Mouse (Mus musculus) forebrain, embryonic 14.5 days (tissue): ENCODE measurements at regions not wholly inside any gene's neighbourhood (a gene's known extent, or its start where the extent isn't known, plus 50 kb on each side); places are given as distances from the start of the nearest gene placed in this dataset.
"Not testable (repeated sequence)": the region's sequence is repeated elsewhere in the genome, so short reads cannot be mapped to it uniquely, and the experiment has no call there.

Experiments used
- ATAC-seq: fragments of 200-750 bp; cut with Nextera tagmentation; 2 replicates; pipeline ENCODE4 v1.8.0; 2017; ENCODE audit warnings: mild to moderate bottlenecking, moderate library complexity
- DNase-seq: peaks from one replicate; pipeline ENCODE4 v3.0.0-alpha.2; 2015; ENCODE audit warnings: low spot score
- H3K27ac ChIP-seq: fragments of 300-500 bp; sonication (generic); 2 replicates; pipeline ENCODE4 v1.5.1; 2014; ENCODE audit warnings: low read depth, mild to moderate bottlenecking, control low read depth, low read length, moderate library complexity
- H3K27me3 ChIP-seq: fragments of 300-500 bp; sonication (generic); replicated peaks from 2 replicates; pipeline ENCODE4 v1.6.1; 2014; ENCODE audit warnings: low read length, control low read depth, mixed read lengths; ENCODE audit not compliant: control insufficient read depth, insufficient read depth
- H3K36me3 ChIP-seq: fragments of 300-500 bp; sonication (generic); 2 replicates; pipeline ENCODE4 v1.6.1; 2014; ENCODE audit warnings: low read length, control low read depth; ENCODE audit not compliant: control insufficient read depth, insufficient read depth
- H3K4me1 ChIP-seq: fragments of 300-500 bp; sonication (generic); 2 replicates; pipeline ENCODE4 v1.6.1; 2014; ENCODE audit warnings: antibody characterized with exemption, low read length, control low read depth; ENCODE audit not compliant: control insufficient read depth, insufficient read depth
- H3K4me2 ChIP-seq: fragments of 300-500 bp; sonication (generic); 2 replicates; pipeline ENCODE4 v1.6.1; 2014; ENCODE audit warnings: mild to moderate bottlenecking, control low read depth, low read length
- H3K4me3 ChIP-seq: fragments of 300-500 bp; sonication (generic); 2 replicates; pipeline ENCODE4 v1.5.1; 2014; ENCODE audit warnings: low read depth, low read length, control low read depth
- H3K9ac ChIP-seq: fragments of 300-500 bp; sonication (generic); 2 replicates; pipeline ENCODE4 v1.6.1; 2014; ENCODE audit warnings: mild to moderate bottlenecking, low read length, control low read depth, moderate library complexity
- H3K9me3 ChIP-seq: fragments of 300-500 bp; sonication (generic); replicated peaks from 2 replicates; pipeline ENCODE4 v1.6.1; 2016; ENCODE audit warnings: low read length, control low read depth, mixed read lengths; ENCODE audit not compliant: control insufficient read depth
- WGBS: fragments of 180-500 bp; shearing (Covaris S2); extraction: QIAGEN DNeasy Blood & Tissue Kit; methylation state at CpG from one replicate; pipeline ENCODE4 v1.1.7; 2014; 5-methylcytosine and 5-hydroxymethylcytosine counted together

DNA sequence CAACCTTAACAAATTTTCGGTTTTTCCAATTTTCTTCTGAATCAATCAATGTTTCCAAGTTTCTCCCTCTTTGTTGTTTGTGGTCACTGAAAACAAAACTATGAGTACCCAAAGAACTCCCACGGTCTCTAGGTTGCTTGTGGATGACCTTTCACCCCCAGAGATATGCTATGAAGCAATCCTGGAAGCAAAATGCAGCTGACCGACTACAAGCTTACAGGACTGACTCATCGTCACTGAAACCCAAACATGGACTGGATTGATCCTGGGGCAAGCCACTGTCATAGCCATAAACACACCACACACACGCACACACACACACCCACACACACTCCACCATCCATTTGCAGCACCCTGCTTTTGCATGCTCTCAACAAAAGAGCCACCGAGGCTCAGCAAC, 134.7 kb upstream of the Fam3c start:
- H3K4me2 ChIP-seq: no peak overlapping the region
- ATAC-seq: no peak
- DNase-seq: no peak
- H3K4me3 ChIP-seq: no peak overlapping the region
- 90% methylated on average over 6 of the region's 6 CpGs for WGBS
- H3K9me3 ChIP-seq: no peaks in the 10 kb centered on the region
- no peak overlapping the region for H3K9ac ChIP-seq
- no peaks in the 10 kb centered on the region for H3K27me3 ChIP-seq
- H3K36me3 ChIP-seq: no peaks in the 10 kb centered on the region
- H3K27ac ChIP-seq: no peak overlapping the region
- 0 out of 2 replicates have a peak, but pooled peaks cover 3% of the 10 kb centered on the region for H3K4me1 ChIP-seq

DNA sequence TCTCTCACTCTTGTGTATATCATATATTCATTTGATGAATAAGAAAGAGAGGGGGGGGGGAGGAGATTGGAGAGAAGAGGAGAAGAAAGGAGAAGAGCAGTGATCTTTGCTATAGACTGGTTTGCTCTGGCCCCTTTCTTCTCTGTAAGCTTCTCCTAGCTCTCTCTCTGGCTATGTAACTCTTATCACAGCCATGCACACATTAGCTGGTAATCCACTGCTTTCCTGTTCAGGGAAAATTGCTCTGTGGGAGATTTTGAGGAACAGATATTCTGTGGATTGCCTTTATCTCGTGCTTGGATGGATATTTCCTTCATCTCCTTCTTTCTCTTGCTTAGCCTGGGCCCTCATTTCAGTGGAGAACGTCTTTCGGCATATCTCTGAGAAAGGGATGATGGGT, 131.4 kb upstream of the Fam3c start:
- 78% methylated on average over 3 of the region's 3 CpGs for WGBS
- no peak overlapping the region for H3K27ac ChIP-seq
- no peaks in the 10 kb centered on the region for H3K36me3 ChIP-seq
- H3K4me2 ChIP-seq: no peak overlapping the region
- no peaks in the 10 kb centered on the region for H3K27me3 ChIP-seq
- no peak overlapping the region for H3K9ac ChIP-seq
- no peaks in the 10 kb centered on the region for H3K9me3 ChIP-seq
- 0 out of 2 replicates have a peak, but pooled peaks cover 3% of the 10 kb centered on the region for H3K4me1 ChIP-seq
- ATAC-seq (no peak), DNase-seq (no peak)
- no peak overlapping the region for H3K4me3 ChIP-seq

DNA sequence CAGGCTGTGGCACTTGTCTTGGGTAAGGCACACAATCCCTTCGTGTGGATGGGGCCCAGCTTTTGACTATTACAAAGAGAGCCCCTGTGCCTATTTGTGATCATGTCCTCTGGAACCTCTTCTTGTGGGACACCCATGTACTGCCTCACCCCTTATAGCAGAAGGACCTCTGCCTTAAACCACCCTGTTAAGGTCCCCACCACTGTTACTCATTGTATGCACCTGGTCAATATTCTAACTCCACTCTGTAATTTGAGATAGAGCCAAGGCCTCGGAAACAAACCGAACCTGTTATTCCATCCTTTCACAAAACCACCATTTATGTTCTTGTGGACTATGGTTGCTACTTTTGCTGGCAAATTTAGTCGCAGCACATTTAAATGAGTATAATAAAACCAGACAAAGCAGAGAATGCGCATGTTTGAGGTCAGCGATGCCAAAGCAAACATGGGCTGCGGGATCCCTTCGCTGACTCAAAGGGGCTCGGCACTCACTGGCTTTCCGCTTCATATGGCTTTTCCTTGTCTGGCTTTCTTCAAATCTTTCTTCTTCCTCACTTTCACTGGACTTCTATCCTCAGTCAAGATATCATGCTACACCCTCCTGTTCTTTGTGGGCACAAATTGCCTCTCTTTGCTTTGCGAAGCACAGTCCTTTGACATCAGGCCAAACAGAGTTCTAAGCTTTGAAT, 129.9 kb upstream of the Fam3c start:
- ATAC-seq: no peak
- Histone ChIP-seq H3K27me3 (no peaks in the 10 kb centered on the region), H3K27ac (no peak overlapping the region), H3K4me1 (0 out of 2 replicates have a peak, but pooled peaks cover 3% of the 10 kb centered on the region), H3K4me2 (no peak overlapping the region), H3K4me3 (no peak overlapping the region), H3K9ac (no peak overlapping the region), H3K36me3 (no peaks in the 10 kb centered on the region), H3K9me3 (no peaks in the 10 kb centered on the region)
- WGBS: 64% methylated on average over 11 of the region's 11 CpGs
- DNase-seq: no peak

DNA sequence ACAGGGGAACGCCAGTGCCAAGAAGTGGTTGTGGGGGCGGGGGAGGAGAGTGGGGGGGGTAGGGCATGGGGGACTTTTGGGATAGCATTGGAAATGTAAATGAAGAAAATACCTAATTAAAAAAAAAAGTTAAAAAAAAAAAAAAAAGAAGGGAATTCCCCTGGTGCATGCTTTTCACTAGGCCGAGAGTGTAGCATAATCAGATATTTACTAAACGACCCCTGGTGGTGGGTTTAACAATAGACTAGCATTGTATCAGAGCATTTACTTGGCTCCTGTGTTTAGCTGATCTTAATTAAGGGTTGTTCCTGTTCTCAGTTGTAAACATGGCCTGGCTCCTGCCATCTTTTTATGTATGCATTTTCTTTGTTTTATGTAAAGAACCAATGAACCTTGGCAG, 126.2 kb upstream of the Fam3c start:
- H3K9ac ChIP-seq, H3K4me2 ChIP-seq, H3K27ac ChIP-seq, DNase-seq, ATAC-seq, H3K36me3 ChIP-seq, H3K4me3 ChIP-seq, H3K4me1 ChIP-seq, H3K9me3 ChIP-seq, H3K27me3 ChIP-seq: not testable (repeated sequence)
- 71% methylated on average over 4 of the region's 4 CpGs for WGBS

DNA sequence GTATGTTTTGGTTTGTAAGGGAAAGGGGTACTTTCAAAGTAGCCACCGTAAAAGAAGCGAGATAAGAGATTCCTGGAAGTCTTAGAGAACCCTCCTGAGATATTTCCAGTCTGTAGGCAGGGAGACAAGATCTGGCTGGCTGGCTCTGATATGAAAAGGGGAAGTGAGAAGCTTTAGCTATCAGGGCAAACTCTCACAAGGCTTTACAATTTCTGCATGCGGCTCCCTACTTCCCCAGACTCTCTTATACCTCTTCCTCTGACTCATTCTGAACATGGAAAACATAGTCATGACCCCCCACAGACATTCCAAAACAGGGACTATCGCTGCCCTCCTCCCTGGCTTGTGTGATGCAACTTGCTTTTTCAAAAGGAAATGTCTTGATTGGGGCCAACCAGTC, 118.6 kb upstream of the Fam3c start:
- no peak overlapping the region for H3K4me3 ChIP-seq
- H3K4me2 ChIP-seq: no peak overlapping the region
- H3K9ac ChIP-seq: no peak overlapping the region
- DNase-seq (no peak), ATAC-seq (no peak)
- no peaks in the 10 kb centered on the region for H3K36me3 ChIP-seq
- H3K27me3 ChIP-seq: no peaks in the 10 kb centered on the region
- H3K27ac ChIP-seq: no peak overlapping the region
- WGBS: 92% methylated on average over 4 of the region's 4 CpGs
- H3K9me3 ChIP-seq: no peaks in the 10 kb centered on the region
- no peaks in the 10 kb centered on the region for H3K4me1 ChIP-seq

DNA sequence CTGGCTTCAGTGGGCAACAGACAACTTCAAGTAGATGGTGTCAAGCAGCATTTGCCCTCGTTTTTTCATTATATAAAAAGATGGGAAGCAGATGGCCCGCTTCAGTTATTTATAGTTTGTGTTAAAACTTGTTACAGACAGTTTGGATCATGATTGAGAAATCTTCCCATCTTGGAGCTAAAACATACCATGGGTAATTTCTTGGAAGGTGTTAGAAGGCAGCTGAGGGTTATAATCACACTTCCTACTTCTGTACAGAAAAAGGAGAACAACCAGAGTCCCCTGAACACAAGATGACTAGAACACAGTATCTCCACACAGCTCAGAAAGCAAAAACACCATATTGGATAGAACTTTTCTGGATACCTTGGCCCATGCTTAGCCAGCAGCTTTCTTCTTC, 118.0 kb upstream of the Fam3c start:
- WGBS: 73% methylated on average over 2 of the region's 2 CpGs
- Histone ChIP-seq H3K4me3 (no peak overlapping the region), H3K9me3 (no peaks in the 10 kb centered on the region), H3K27me3 (no peaks in the 10 kb centered on the region), H3K4me1 (no peaks in the 10 kb centered on the region), H3K9ac (no peak overlapping the region), H3K27ac (no peak overlapping the region), H3K4me2 (no peak overlapping the region), H3K36me3 (no peaks in the 10 kb centered on the region)
- ATAC-seq: no peak
- DNase-seq: no peak

DNA sequence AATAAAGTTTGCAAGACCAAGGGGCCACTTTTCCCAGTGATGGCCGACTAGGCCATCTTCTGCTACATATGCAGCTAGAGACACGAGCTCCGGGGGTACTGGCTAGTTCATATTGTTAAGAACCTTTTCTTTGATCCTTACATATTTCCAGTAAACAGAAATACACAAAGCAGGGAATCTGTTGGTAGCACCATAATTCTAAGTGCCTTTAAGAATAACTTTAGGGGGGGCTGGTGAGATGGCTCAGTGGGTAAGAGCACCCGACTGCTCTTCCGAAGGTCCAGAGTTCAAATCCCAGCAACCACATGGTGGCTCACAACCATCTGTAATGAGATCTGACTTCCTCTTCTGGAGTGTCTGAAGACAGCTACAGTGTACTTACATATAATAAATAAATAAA, 116.4 kb upstream of the Fam3c start:
- not testable (repeated sequence) for H3K4me3 ChIP-seq, H3K4me1 ChIP-seq, H3K9me3 ChIP-seq, H3K36me3 ChIP-seq, DNase-seq, ATAC-seq, H3K9ac ChIP-seq, H3K27ac ChIP-seq, H3K27me3 ChIP-seq, H3K4me2 ChIP-seq
- 89% methylated on average over 5 of the region's 5 CpGs for WGBS

DNA sequence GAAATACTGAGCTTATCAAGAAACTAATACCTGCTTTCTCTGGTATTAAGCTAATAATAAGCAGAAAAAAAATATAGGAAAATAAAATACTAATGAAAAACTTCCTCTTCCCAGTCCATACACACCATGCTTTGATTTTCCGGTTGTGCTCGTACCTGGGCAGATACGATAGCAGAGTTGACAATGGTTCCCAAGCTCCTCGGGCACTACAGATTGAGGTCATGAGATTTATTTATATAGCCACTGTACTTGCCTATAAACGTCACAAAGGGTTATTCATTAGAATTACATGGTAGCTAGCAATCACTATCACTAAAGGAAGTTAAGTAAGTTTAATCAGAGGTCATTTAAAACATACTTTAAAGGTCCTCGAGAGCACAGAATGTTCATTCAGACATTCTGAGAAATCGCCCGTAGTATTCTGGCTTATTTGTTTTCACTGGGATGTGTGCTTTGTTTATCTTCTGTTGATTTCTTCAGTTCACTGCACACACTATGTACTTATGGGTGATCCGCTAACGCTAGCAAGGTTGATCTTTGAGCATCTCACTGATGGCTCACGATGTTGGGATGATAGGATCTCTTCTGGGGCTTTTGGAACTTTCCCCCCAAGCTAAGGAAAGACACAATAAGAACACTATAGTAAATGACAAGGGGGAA, 111.4 kb upstream of the Fam3c start:
- Histone ChIP-seq H3K9me3 (no peaks in the 10 kb centered on the region), H3K4me1 (no peaks in the 10 kb centered on the region), H3K4me2 (no peak overlapping the region), H3K9ac (no peak overlapping the region), H3K4me3 (no peak overlapping the region), H3K27me3 (no peaks in the 10 kb centered on the region), H3K36me3 (no peaks in the 10 kb centered on the region), H3K27ac (no peak overlapping the region)
- WGBS: 86% methylated on average over 11 of the region's 11 CpGs
- DNase-seq (no peak), ATAC-seq (no peak)

DNA sequence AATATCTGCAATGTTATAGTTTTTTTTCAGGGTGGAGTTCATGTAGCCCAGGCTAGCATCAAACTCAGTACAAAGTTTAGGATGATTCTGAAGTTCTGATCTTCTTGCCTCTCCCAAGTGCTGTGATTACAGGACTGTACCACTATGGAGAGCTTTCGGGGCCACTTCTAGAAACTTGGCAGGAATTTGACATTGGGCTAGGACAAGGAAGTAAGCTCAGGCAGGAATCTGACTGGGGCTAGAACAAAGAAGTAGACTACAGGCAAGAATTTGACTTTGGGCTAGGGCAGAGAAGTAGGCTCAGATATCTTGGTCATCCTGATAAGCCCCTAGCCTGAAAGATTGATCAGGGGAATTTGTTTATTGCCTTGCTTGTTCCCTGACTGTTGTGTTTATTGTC, 109.9 kb upstream of the Fam3c start:
- no peak overlapping the region for H3K4me3 ChIP-seq
- no peak overlapping the region for H3K4me2 ChIP-seq
- WGBS: 89% methylated on average over 1 of the region's 1 CpGs
- no peaks in the 10 kb centered on the region for H3K27me3 ChIP-seq
- no peaks in the 10 kb centered on the region for H3K36me3 ChIP-seq
- no peak overlapping the region for H3K9ac ChIP-seq
- ATAC-seq: no peak
- no peaks in the 10 kb centered on the region for H3K9me3 ChIP-seq
- no peak overlapping the region for H3K27ac ChIP-seq
- no peak for DNase-seq
- H3K4me1 ChIP-seq: no peaks in the 10 kb centered on the region
